Mouse (Mus musculus): Measurements from ENCODE around the gene Taf4. TPM values are rescaled to one million over a fixed set of nuclear protein-coding genes. Genes with fewer than 3 reads are reported as not detected.
A peak's percentile ranks its signal among the peaks of the same experiment; 100 is the strongest.

The Taf4 gene
- polyA plus RNA-seq, 2 experiments: 3.9 to 15.2 TPM

DNA sequence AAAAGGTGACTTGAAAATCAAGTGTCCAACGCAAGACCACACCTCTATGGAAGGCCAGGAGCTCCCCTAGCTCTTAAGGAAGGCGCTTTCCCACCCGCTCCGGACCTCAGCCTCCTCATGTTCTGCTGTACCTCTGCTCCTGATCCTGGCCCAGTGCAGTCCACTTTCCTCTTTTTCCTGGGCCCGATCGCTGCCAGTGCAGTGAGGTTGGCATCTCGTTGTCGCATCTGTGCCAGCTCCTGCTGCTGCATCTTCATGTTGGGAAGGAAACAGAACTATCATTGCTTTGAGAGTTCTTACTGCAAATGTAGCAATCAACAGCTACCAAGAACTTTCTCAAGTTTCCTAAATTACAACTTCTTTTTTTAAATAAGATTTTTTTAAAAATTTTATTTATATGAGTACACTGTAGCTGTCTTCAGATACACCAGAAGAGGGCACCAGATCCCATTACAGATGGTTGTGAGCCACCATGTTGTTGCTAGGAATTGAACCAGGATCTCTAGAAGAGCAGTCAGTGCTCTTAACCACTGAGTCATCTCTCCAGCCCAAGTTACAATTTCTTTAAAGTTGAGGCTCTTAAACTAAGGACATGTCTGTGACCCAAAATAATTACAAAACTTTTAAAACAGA is 55.3 kb downstream of the Taf4 start:
- WGBS: 96% methylated on average over 8 of the region's 8 CpGs

DNA sequence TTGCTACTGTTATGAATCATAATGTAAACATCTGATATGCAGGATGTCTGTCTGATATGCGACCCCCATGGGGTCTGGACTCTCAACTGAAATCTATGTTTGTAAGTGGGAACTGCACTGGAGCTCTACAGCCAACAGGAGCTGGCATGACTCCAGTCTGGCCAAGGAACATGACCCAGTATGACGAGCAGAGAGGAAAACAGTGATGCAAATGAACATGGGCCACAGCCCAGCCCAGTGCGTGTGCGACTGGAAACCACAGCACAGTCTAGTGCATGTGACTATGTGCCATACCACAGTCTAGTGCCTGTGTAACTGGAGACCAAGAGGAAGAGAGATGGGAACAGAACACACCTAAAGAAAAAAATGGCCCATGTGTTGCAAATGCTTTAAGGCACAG is 56.4 kb downstream of the Taf4 start:
- H3K36me3 ChIP-seq (ENCODE audit: control insufficient read depth, insufficient read depth, low read length): peaks cover 72% of the 10 kb centered on the region
- no peaks in the 10 kb centered on the region for H3K9me3 ChIP-seq (ENCODE audit: control insufficient read depth, low read length)
- WGBS: 89% methylated on average over 4 of the region's 4 CpGs
- ATAC-seq (ENCODE audit: low FRiP score, low read depth) (no peak), DNase-seq (ENCODE audit: low spot score) (no peak)
- H3K27me3 ChIP-seq (ENCODE audit: control insufficient read depth, insufficient read depth, low read length): no peaks in the 10 kb centered on the region
- H3K4me1 ChIP-seq (ENCODE audit: control insufficient read depth, insufficient read depth, low read length): no peaks in the 10 kb centered on the region
- H3K4me2 ChIP-seq (replicated peaks; ENCODE audit: low read depth, low read length, severe bottlenecking): no peak overlapping the region
- TF ChIP-seq POLR2A (IDR thresholded peaks at IDR 0.05; ENCODE audit: borderline replicate concordance, extremely low read depth, insufficient read depth, insufficient read length): no peak
- H3K27ac ChIP-seq (replicated peaks; ENCODE audit: low read depth, low read length): no peak overlapping the region
- H3K9ac ChIP-seq (ENCODE audit: low read depth, low read length, severe bottlenecking): no peak overlapping the region
- no peak overlapping the region for H3K4me3 ChIP-seq (replicated peaks; ENCODE audit: low read length)

More for the DNA sequence above, 55.3 kb downstream of the Taf4 start:
- no peak overlapping the region for H3K4me2 ChIP-seq (replicated peaks; ENCODE audit: low read depth, low read length, severe bottlenecking)
- no peak overlapping the region for H3K9ac ChIP-seq (ENCODE audit: low read depth, low read length, severe bottlenecking)
- no peaks in the 10 kb centered on the region for H3K9me3 ChIP-seq (ENCODE audit: control insufficient read depth, low read length)
- DNase-seq (ENCODE audit: low spot score) (no peak), ATAC-seq (ENCODE audit: low FRiP score, low read depth) (no peak)
- no peak for TF ChIP-seq POLR2A (IDR thresholded peaks at IDR 0.05; ENCODE audit: borderline replicate concordance, extremely low read depth, insufficient read depth, insufficient read length)
- H3K4me1 ChIP-seq (ENCODE audit: control insufficient read depth, insufficient read depth, low read length): no peaks in the 10 kb centered on the region
- no peak overlapping the region for H3K27ac ChIP-seq (replicated peaks; ENCODE audit: low read depth, low read length)
- H3K36me3 ChIP-seq (ENCODE audit: control insufficient read depth, insufficient read depth, low read length): peaks cover 78% of the 10 kb centered on the region
- H3K4me3 ChIP-seq (replicated peaks; ENCODE audit: low read length): no peak overlapping the region
- H3K27me3 ChIP-seq (ENCODE audit: control insufficient read depth, insufficient read depth, low read length): no peaks in the 10 kb centered on the region

DNA sequence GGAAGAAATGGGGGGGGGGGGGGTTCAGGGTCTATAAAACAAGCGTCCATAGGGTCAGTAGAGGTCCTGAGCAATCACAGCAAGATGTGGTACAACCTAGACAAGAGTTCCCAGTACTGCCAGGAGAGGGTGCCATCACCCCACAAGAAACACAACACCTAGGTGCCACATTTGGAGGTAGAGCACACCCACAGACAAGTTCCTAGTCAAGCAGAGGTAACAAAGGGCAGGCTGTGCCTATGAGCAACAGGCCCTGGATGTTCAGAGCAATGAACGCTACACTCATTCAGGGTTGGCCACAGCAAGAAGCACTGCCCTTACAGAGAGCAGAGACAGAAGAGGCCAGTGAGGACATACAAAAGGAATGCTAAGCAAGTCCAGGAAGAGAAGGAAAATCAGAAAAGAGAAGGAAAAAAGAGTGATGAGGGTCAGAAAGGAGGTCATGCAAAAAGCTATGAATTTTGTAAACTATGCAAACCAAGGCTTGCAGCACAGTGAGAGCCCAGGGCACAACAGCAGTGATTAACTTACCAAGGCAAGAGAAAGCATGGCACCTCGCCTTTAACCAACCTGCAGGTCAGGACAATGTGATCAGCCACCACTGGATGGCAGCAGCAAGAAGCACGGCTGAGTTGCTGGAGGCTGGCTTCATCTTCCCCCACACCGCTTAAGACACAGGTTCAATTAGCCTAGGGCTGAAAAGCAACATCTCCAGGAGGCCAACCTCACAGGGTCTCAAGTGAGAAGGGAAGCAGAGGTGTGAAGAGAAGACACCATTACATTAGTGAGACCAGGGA is 59.4 kb downstream of the Taf4 start:
- no peaks in the 10 kb centered on the region for H3K4me1 ChIP-seq (ENCODE audit: control insufficient read depth, insufficient read depth, low read length)
- H3K4me2 ChIP-seq (replicated peaks; ENCODE audit: low read depth, low read length, severe bottlenecking): no peak overlapping the region
- H3K9me3 ChIP-seq (ENCODE audit: control insufficient read depth, low read length): no peaks in the 10 kb centered on the region
- H3K27ac ChIP-seq (replicated peaks; ENCODE audit: low read depth, low read length): no peak overlapping the region
- no peak overlapping the region for H3K4me3 ChIP-seq (replicated peaks; ENCODE audit: low read length)
- 38% methylated on average over 5 of the region's 5 CpGs for WGBS
- ATAC-seq (ENCODE audit: low FRiP score, low read depth) (peak; percentile 79), DNase-seq (ENCODE audit: low spot score) (peak; percentile 63)
- TF ChIP-seq POLR2A (IDR thresholded peaks at IDR 0.05; ENCODE audit: borderline replicate concordance, extremely low read depth, insufficient read depth, insufficient read length): no peak
- H3K9ac ChIP-seq (ENCODE audit: low read depth, low read length, severe bottlenecking): no peak overlapping the region
- peaks cover 69% of the 10 kb centered on the region for H3K36me3 ChIP-seq (ENCODE audit: control insufficient read depth, insufficient read depth, low read length)
- H3K27me3 ChIP-seq (ENCODE audit: control insufficient read depth, insufficient read depth, low read length): no peaks in the 10 kb centered on the region

DNA sequence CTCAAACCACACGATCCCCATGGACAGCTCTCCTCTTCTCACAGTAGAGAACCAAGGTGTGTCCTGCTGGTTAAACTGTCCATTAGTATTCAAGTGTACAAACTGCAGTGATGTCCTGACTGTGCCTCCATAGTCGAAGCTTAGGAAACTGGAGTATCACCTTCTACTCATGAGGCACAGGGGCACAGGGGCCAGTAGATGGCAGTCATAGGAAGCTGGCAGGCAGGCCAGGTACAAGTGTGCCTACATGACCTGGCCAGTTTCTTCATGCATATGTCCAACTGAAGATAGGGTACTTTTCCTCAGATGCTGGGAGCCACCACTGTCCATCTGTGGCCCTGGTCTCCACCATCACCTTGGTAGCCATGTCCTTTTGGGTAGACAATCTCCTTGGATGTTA is 62.2 kb downstream of the Taf4 start:
- no peaks in the 10 kb centered on the region for H3K4me1 ChIP-seq (ENCODE audit: control insufficient read depth, insufficient read depth, low read length)
- WGBS: 88% methylated on average over 2 of the region's 2 CpGs
- no peak for TF ChIP-seq POLR2A (IDR thresholded peaks at IDR 0.05; ENCODE audit: borderline replicate concordance, extremely low read depth, insufficient read depth, insufficient read length)

DNA sequence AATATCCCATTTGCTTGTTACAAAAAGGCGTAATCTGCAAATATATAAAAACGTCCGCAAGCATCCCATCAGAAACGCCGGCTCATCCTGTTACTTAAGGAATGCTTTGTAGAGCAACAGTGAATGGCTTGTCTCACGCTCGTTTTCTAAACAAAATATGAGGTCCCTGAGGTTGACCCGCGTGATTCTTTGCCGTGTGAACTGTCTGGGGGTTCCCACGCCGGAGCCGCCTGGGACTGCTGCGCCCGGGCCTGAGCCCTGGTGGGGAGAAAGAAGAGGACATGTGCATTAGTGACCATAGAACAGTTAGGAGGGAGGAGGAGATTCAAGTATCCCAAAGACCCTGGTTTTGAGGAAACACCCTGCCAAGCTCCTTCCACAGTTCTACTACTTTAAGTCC is 63.1 kb downstream of the Taf4 start:
- Histone ChIP-seq H3K4me2 (replicated peaks; ENCODE audit: low read depth, low read length, severe bottlenecking) (no peak overlapping the region), H3K4me1 (ENCODE audit: control insufficient read depth, insufficient read depth, low read length) (no peaks in the 10 kb centered on the region), H3K9me3 (ENCODE audit: control insufficient read depth, low read length) (no peaks in the 10 kb centered on the region), H3K27me3 (ENCODE audit: control insufficient read depth, insufficient read depth, low read length) (no peaks in the 10 kb centered on the region), H3K27ac (replicated peaks; ENCODE audit: low read depth, low read length) (no peak overlapping the region), H3K4me3 (replicated peaks; ENCODE audit: low read length) (no peak overlapping the region), H3K36me3 (ENCODE audit: control insufficient read depth, insufficient read depth, low read length) (peaks cover 40% of the 10 kb centered on the region), H3K9ac (ENCODE audit: low read depth, low read length, severe bottlenecking) (no peak overlapping the region)
- ATAC-seq (ENCODE audit: low FRiP score, low read depth): no peak
- no peak for DNase-seq (ENCODE audit: low spot score)
- TF ChIP-seq POLR2A (IDR thresholded peaks at IDR 0.05; ENCODE audit: borderline replicate concordance, extremely low read depth, insufficient read depth, insufficient read length): no peak
- 90% methylated on average over 15 of the region's 15 CpGs for WGBS

More for the DNA sequence above, 62.2 kb downstream of the Taf4 start:
- no peak overlapping the region for H3K9ac ChIP-seq (ENCODE audit: low read depth, low read length, severe bottlenecking)
- ATAC-seq (ENCODE audit: low FRiP score, low read depth) (no peak), DNase-seq (ENCODE audit: low spot score) (no peak)
- no peaks in the 10 kb centered on the region for H3K9me3 ChIP-seq (ENCODE audit: control insufficient read depth, low read length)
- H3K4me2 ChIP-seq (replicated peaks; ENCODE audit: low read depth, low read length, severe bottlenecking): no peak overlapping the region
- no peak overlapping the region for H3K27ac ChIP-seq (replicated peaks; ENCODE audit: low read depth, low read length)
- H3K4me3 ChIP-seq (replicated peaks; ENCODE audit: low read length): no peak overlapping the region
- H3K27me3 ChIP-seq (ENCODE audit: control insufficient read depth, insufficient read depth, low read length): no peaks in the 10 kb centered on the region
- H3K36me3 ChIP-seq (ENCODE audit: control insufficient read depth, insufficient read depth, low read length): peaks cover 49% of the 10 kb centered on the region
